ENCODE assay signal across 11 mouse cellular contexts in genomic region chr7:143122191-143122590, GRCm38 (mm10). TPM values are rescaled to one million over a fixed set of nuclear protein-coding genes. Genes with fewer than 3 reads are reported as not detected.
DNase-seq lines count a peak whose midpoint lies in the region; ATAC-seq lines count a peak whose summit lies in the region.
"Had no signal": no experiment of that assay in that cellular context is flagged by ENCODE, and none has a peak within 500 bp of the region (broad histone marks: within the 10 kb centered on the region; RNA-seq: fewer than 3 reads in every experiment).

No protein-coding gene starts in this region.

- peak; percentile 42 for DNase-seq in kidney, adult 18-20 months
- DNase-seq in kidney, postnatal 14 days = no peak
- DNase-seq in heart, postnatal 4 days = peak; percentile 88
- no peak for DNase-seq in urinary bladder, postnatal 14 days (ENCODE audit: low spot score)
- DNase-seq in left cerebral cortex, postnatal 10 days (ENCODE audit: extremely low spot score in 1 of 2, low spot score in 2 of 2) = no peak
- DNase-seq in midbrain, embryonic 11.5 days (ENCODE audit: low spot score, missing footprints) = no peak
- DNase-seq: B cell, adult 2 months had no signal

- H3K27ac ChIP-seq in midbrain, embryonic 11.5 days (ENCODE audit: low read depth, low read length) = no peak overlapping the region
- H3K27ac ChIP-seq: midbrain, embryonic 12.5 days had no signal

- no peaks in the 10 kb centered on the region for H3K36me3 ChIP-seq in midbrain, embryonic 11.5 days (ENCODE audit: control insufficient read depth, insufficient read depth, low read length)
- H3K36me3 ChIP-seq: midbrain, embryonic 12.5 days had no signal

- 84% methylated on average over 5 of the region's 5 CpGs for whole genome bisulfite sequencing in midbrain, embryonic 11.5 days

- no peak overlapping the region for H3K4me3 ChIP-seq in midbrain, embryonic 11.5 days (ENCODE audit: low read depth, low read length)
- H3K4me3 ChIP-seq: midbrain, embryonic 12.5 days had no signal

- intact Hi-C loops in left cerebral cortex, postnatal 10 days (cut with DNase I) = no loop called here

- H3K4me1 ChIP-seq in midbrain, embryonic 11.5 days (ENCODE audit: control insufficient read depth, insufficient read depth, low read length) = 0 out of 2 replicates have a peak, but pooled peaks cover 2% of the 10 kb centered on the region

- H3K9me3 ChIP-seq in midbrain, embryonic 11.5 days (ENCODE audit: control insufficient read depth, low read length) = no peaks in the 10 kb centered on the region
- H3K9me3 ChIP-seq: midbrain, embryonic 12.5 days had no signal

- no peak overlapping the region for H3K9ac ChIP-seq in midbrain, embryonic 11.5 days (ENCODE audit: low read length)
- H3K9ac ChIP-seq: midbrain, embryonic 12.5 days had no signal

- H3K4me2 ChIP-seq in midbrain, embryonic 11.5 days = no peak overlapping the region
- H3K4me2 ChIP-seq: midbrain, embryonic 12.5 days had no signal

- H3K27me3 ChIP-seq in midbrain, embryonic 11.5 days (ENCODE audit: control insufficient read depth, insufficient read depth, low read length) = no peaks in the 10 kb centered on the region; the same call in 1 of the 2 replicates

- peak; percentile 39; the same call in 1 of the 2 replicates for ATAC-seq in common myeloid progenitor, adult 5-6 weeks (replicated peaks; ENCODE audit: low read depth, poor library complexity, severe bottlenecking)
- peak; percentile 50 for ATAC-seq in megakaryocyte progenitor cell, adult 5-6 weeks (replicated peaks; ENCODE audit: poor library complexity)
- ATAC-seq in midbrain, embryonic 11.5 days (ENCODE audit: low FRiP score) = no peak

RNA-seq across cellular contexts. Expression of gene Kcnq1, which starts 16.0 kb away (rescaled TPM):
- total RNA-seq in common myeloid progenitor, adult 5-6 weeks (2017) = not detected in 2 replicates
- 10 to 100 TPM; 51.7 to 55.3 TPM for total RNA-seq in heart, postnatal 4 days (2021)
- total RNA-seq in megakaryocyte progenitor cell, adult 5-6 weeks (2015) = not detected in 2 replicates
- total RNA-seq in megakaryocyte progenitor cell, adult 5-6 weeks (2017) = not detected in 2 replicates
- total RNA-seq in left cerebral cortex, postnatal 10 days (2021) = 1 to 10 TPM; 1.4 to 2.1 TPM
- polyA plus RNA-seq in midbrain, embryonic 11.5 days (2014; fragmentation: Nextera tagmentation; extraction: Ambion mirVana) = 1.1 and 1.6 TPM in 2 replicates

RNA-seq across cellular contexts. Expression of gene Trpm5, which starts 27.7 kb away (rescaled TPM):
- total RNA-seq in common myeloid progenitor, adult 5-6 weeks (2017) = not detected in 2 replicates
- under 1 TPM; 0.74 to 0.93 TPM for total RNA-seq in heart, postnatal 4 days (2021)
- total RNA-seq in megakaryocyte progenitor cell, adult 5-6 weeks (2015) = not detected in 2 replicates
- not detected in 2 replicates for total RNA-seq in megakaryocyte progenitor cell, adult 5-6 weeks (2017)
- under 1 TPM; 0.21 to 0.26 TPM for total RNA-seq in left cerebral cortex, postnatal 10 days (2021)
- 0.57 and 0.70 TPM in 2 replicates for polyA plus RNA-seq in midbrain, embryonic 11.5 days (2014; fragmentation: Nextera tagmentation; extraction: Ambion mirVana)
- total RNA-seq: layer of hippocampus, postnatal 25 days had no signal

RNA-seq across cellular contexts. Expression of gene Tssc4, which starts 53.1 kb away (rescaled TPM):
- total RNA-seq in common myeloid progenitor, adult 5-6 weeks (2017) = 25.3 and 25.5 TPM in 2 replicates
- 10 to 100 TPM; 32.6 to 33.9 TPM for total RNA-seq in heart, postnatal 4 days (2021)
- total RNA-seq in megakaryocyte progenitor cell, adult 5-6 weeks (2015) = 18.7 and 23.5 TPM in 2 replicates
- 26.8 and 33.7 TPM in 2 replicates for total RNA-seq in megakaryocyte progenitor cell, adult 5-6 weeks (2017)
- 10 to 100 TPM; 43.9 to 45.2 TPM for total RNA-seq in left cerebral cortex, postnatal 10 days (2021)
- 61.1 and 63.8 TPM in 2 replicates for polyA plus RNA-seq in midbrain, embryonic 11.5 days (2014; fragmentation: Nextera tagmentation; extraction: Ambion mirVana)

Comparison
In these comparisons a context has a peak if more than half of its experiments do, and no peak if none do; other contexts are left out.
1. DNase-seq: peak in kidney, adult 18-20 months (single experiment) and heart, postnatal 4 days (single experiment); none in kidney, postnatal 14 days (single experiment), urinary bladder, postnatal 14 days (single experiment), left cerebral cortex, postnatal 10 days (0 of 2) and midbrain, embryonic 11.5 days (single experiment).
2. RNA of gene Kcnq1, which starts 16.0 kb away (total RNA-seq): 51.7 to 55.3 TPM in heart, postnatal 4 days; 1.4 to 2.1 TPM in left cerebral cortex, postnatal 10 days, not detected in common myeloid progenitor, adult 5-6 weeks and not detected in megakaryocyte progenitor cell, adult 5-6 weeks; every median in the first group is over 10 times any median in the second.